Mouse (Mus musculus): ENCODE results near the gene Hip1r.

Gene Hip1r

GRCm38 (mm10) chr5:124018651-124019050 is 45.2 kb downstream of the Hip1r start:
- no peak for DNase-seq

DNA sequence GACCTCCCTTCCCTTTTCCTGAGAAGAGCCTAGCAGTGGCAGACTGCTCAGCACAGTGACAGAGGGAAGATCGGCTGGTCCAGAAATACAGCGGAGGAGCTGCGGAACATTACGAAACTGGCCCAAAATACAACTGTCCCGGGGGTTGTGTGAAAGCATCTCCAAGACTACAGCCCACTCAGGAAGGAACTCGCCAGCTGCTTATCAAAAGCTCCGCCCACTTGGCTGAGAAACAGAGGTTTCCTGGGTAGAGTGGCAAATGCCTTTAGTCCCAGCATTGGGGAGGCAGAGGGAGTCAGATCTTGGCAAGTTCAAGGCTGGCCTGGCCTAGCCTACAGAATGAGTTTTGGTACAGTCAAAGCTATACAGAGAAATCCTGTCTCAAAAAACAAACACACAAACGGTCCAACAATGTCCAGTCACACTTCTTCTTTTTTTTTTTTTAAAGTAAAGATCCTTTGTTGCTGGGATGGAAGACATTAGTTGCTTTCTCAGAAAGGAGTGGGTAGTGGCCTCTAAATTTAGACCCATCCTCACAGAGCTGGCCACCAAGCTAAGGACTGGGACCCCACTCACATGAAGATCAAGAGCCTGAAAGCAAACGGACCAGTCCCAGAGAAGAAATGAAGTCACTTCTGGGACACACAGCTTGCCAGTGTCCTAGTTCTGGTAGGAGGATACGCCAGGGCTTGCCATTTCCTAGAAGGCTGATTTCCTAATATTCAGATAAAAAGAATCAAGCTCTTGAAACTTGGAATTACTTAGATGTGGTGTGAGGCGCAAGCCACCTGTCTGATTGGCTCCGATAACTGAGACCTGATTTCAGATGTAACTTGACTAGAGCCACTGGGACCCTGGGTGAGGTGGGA is 46.2 kb downstream of the Hip1r start:
- DNase-seq: peak; percentile 73 to 79

- no peak for DNase-seq
Measured at GRCm38 (mm10) chr5:124021148-124021547, 47.7 kb downstream of the Hip1r start.

- DNase-seq: no peak
Measured at GRCm38 (mm10) chr5:124021701-124022100, 48.3 kb downstream of the Hip1r start.

DNA sequence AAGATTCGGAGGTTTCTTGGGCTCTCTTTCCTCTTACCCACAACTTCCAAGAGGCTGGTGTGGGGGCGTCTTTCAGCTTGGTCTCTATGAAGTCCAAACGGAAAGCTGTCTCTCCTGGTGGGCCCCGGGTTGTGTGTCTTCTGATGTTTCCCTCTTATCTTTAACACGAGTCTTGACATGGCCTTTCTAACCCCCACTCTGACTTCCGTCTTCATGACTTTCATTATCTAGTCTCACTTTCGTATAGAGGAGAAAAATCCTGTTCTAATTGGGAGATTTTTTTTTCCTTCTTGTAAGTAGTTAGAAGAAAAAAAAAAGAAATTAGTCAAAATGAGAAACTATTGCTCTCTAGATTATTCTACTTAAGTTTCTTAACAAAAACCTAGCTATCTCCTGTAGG is 48.9 kb downstream of the Hip1r start:
- DNase-seq: no peak

GRCm38 (mm10) chr5:124024677-124025076 is 51.2 kb downstream of the Hip1r start:
- DNase-seq: no peak

- no peak for DNase-seq
Measured at GRCm38 (mm10) chr5:124025146-124025545, 51.7 kb downstream of the Hip1r start.

- peak; percentile 79 to 81 for DNase-seq
Measured at GRCm38 (mm10) chr5:124025587-124026441, 52.4 kb downstream of the Hip1r start.

- DNase-seq: no peak
Measured at GRCm38 (mm10) chr5:124026568-124026967, 53.1 kb downstream of the Hip1r start.

GRCm38 (mm10) chr5:124027702-124028470 is 54.5 kb downstream of the Hip1r start:
- DNase-seq: no peak

- DNase-seq: no peak
Measured at GRCm38 (mm10) chr5:124028680-124029079, 55.3 kb downstream of the Hip1r start.

DNA sequence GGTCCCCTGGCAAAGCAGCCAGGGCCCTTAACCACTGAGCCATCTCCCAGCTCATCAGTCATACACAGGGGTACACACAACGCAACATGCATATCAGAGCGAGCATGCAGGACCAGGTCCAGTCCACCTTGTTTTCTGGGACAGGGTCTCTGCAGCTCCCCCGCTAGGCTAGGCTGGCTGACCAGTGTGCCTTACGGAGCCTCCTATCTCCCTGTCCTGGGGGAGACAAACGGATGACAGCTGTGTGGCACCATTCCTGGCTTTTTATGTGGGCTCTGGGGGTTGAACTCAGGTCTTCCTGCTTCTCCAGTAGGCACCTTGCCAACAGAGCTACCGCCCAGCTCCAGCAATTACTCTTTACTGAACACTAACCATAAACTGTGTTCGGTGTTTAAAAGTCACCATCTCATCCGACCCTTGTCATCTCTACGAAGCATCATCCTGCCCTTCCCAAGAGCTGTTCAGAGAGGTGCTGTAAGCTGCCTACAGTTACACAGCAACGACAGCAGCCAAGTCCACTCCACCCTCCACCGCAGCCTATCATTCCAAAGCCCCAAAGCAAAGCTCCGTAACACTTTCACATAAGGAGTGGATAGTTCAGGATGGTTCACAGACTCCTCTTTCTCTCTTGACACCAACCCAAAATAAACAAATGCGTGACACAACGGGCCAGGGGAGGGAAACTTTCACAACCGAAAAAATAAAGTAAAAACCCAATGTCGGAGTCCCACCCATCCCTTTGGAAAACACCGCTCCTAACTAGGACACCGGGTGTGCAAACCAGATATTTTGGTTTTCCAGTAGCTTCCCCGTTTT is 56.0 kb downstream of the Hip1r start:
- no peak for DNase-seq

DNA sequence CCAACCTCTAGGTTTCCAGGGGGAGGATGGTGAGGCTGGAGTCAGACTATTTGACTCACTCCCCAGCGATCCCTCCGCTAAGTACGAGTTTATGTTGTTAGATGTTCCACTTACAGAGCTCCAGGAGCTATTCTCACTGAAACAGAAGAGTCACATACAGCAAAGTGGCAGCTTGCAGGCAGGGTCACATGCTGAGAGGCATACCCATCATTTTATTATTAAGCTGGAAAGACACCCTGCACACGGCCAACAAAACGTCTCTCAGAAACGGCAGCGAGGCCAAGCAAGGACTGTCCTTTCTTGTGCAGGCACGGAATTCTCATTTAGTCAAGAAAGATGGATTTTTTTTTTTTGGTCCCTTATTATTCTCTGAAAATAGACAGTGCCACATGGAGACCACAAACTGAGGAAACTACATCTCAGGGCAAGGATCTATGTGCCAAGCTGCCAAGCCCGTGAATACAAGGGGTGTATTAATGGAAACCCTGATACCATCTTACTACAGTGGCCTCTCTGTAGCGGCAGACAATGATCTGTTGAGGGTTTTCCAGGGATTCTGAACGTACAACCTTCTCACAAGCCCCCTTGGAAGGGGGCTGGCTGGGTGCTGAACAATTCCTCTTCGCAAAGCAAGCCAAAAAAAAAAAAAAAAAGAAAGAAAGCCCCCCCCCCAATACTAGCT is 57.1 kb downstream of the Hip1r start:
- DNase-seq: no peak

DNA sequence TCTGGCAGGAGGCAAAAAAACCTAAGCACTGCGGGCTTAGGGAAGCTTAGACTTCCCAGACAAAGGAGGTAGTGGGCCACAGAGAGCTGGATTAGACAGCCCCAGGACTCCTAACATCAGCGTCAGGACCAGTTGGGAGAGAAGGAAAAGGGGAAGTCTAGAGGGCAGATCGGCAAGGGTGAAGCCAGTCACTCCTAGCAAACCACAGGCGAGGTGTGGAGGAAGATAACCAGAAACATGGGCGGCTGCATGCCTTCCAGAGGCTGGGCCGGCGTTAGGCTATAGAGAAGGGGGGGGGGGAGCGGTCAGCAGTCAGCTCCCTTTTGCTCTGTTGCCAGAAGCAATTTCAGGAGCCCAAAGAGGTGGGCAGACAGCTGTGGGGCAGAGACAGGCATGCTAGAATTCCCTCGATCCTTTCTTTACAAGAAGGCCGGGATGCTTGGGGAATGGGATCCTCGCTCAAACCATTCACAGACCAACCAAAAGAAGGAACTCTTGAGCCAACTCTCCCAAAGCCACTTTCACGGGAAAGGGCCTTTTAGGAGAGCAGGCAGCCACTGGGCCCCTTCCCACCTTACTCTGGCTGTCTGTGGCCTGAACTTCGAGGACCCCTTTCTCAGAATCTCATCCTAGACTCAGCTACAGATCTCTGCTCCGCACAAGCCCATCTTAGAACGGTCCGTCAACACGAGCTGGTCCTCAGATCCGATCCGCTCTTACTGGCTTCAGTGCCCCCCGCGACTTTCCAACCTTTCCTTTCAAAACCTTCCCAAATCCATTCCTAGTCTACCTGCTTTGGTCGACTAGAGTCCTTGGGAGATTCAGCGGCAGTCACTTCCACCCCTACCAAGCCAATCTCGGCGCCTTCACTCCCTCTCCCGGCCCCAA is 57.9 kb downstream of the Hip1r start:
- no peak for DNase-seq

DNA sequence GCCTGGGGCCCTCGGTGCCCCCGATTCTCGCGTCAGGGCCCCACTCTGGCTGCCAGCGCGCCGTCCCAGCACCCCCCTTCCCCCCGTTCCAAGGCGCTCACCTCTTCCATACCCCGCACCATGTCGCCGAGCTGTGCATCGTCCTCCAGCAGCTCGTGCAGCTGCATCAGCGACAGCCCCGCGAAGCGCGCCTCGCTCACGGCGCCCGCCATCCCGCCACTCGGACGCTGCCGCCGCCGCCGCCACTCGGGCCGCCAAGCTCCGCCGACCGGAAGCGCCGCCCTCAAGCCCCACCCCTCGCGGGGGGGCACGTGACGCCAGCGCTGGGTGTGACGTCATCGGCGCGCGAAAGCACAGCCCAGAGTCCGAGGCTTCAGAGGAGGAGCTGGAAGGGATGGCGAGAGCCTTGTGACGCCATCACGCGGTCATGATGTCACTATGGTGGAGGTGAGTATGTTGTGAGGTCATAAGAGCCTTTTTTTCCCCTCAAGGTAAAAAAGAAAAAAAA is 58.6 kb downstream of the Hip1r start, which contains the start of gene Vps37b:
Gene Vps37b, minus strand, starts transcription at position 270 of the 508 bp plus-strand sequence.
- DNase-seq: peak; percentile 87 to 95

- DNase-seq: no peak
Measured at GRCm38 (mm10) chr5:124034471-124034870, 61.0 kb downstream of the Hip1r start.

GRCm38 (mm10) chr5:124035406-124035805 is 62.0 kb downstream of the Hip1r start:
- DNase-seq: no peak

DNA sequence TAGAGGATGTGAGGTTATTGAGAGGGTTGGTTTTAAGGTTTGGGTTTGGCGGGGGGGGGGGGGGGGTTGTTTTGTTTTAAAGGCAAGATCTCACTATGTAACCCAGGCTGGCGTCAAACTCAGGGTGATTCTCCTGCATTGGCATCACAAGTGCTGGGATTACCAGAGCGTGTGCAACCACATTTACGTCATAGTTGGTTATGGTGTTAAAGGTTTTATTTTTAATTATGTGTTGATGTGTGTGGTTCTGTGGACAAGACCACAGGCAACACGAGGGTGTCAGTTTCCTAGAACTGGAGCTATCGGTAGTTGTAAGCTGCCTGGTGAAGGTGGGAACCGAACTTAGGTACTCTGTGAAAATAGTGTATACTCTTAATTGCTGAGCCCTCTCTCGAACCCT is 62.4 kb downstream of the Hip1r start:
- DNase-seq: no peak

- DNase-seq: no peak
Measured at GRCm38 (mm10) chr5:124036341-124036740, 62.9 kb downstream of the Hip1r start.

- DNase-seq: no peak
Measured at GRCm38 (mm10) chr5:124036836-124037235, 63.4 kb downstream of the Hip1r start.
